ENCODE assay signal across 8 mouse cellular contexts in the genomic region with DNA sequence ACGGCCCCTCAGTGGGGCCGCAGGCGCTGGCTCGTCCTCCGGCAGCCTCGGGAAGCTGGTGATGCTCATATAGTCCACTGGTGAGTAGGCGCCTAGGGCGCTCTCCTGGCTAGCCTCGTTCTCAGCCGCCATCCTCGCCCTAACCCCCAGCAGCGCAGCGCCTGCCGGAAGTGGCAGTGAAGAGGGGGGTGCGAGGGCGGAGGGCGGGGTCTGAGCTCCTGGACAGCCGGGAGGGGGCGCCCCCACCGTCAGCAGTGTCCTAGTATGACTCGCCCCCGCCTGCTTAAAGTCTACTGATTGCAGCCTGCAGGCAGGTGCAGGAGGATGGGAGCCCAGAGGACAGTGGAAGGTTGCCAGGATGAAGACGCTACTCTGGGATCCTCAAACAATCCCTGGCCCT. TPM values are rescaled to one million over a fixed set of nuclear protein-coding genes. Genes with fewer than 3 reads are reported as not detected.
DNase-seq lines count a peak whose midpoint lies in the region; ATAC-seq and TF ChIP-seq lines count a peak whose summit lies in the region.

No protein-coding gene starts in this region.

- ATAC-seq in hindbrain, postnatal 0 days, result peak; percentile 31

- H3K4me1 ChIP-seq in MEL (ENCODE audit: control insufficient read depth in 1 of 2, insufficient read depth in 2 of 2, low read length in 2 of 2), result peaks cover 2 to 3% of the 10 kb centered on the region in 2 experiments; a peak in 3 of 4 replicates
- peaks cover 9% of the 10 kb centered on the region; the same call in 1 of the 2 replicates for H3K4me1 ChIP-seq in hindbrain, postnatal 0 days (ENCODE audit: insufficient read depth, low read length)

- TF ChIP-seq CTCF in MEL (IDR thresholded peaks at IDR 0.05 in 2 of 3, conservative IDR thresholded peaks at IDR 0.05 in 1 of 3; ENCODE audit: control insufficient read depth in 1 of 3, insufficient read depth in 1 of 3, low read depth in 2 of 3, low read length in 3 of 3, poor library complexity in 1 of 3, severe bottlenecking in 1 of 3), result peak; percentile 21 to 77 (median 58); a peak in 5 of 6 replicates
- TF ChIP-seq CTCF in hindbrain, postnatal 0 days (IDR thresholded peaks at IDR 0.05; ENCODE audit: low read depth), result peak; percentile 59

- peaks cover 2% of the 10 kb centered on the region; the same call in 1 of the 2 replicates for H3K79me2 ChIP-seq in MEL (ENCODE audit: control insufficient read depth, insufficient read depth, low read length, poor library complexity)

- TF ChIP-seq POLR2A in MEL (IDR thresholded peaks at IDR 0.05; ENCODE audit: control insufficient read depth in 1 of 2, insufficient read depth in 1 of 2, low read depth in 1 of 2, low read length in 2 of 2, poor library complexity in 1 of 2), result no peak

- no peak for TF ChIP-seq EP300 in MEL (IDR thresholded peaks at IDR 0.05; ENCODE audit: low read depth in 1 of 2, low read length in 2 of 2)

- under 1% methylated on average over 22 of the region's 23 CpGs for WGBS in hindbrain, postnatal 0 days

- H3K4me3 ChIP-seq in MEL (ENCODE audit: control insufficient read depth in 1 of 2, insufficient read depth in 1 of 2, low read depth in 2 of 2, low read length in 2 of 2), result 0 out of 4 replicates have a peak overlapping the region, but pooled peaks of 1 of the 2 experiments have one; percentile 6
- H3K4me3 ChIP-seq in hindbrain, postnatal 0 days (ENCODE audit: low read length), result peak overlapping the region; percentile 75

- H3K9ac ChIP-seq in MEL (ENCODE audit: control insufficient read depth, low read depth, low read length, poor library complexity, severe bottlenecking), result 0 out of 2 replicates have a peak overlapping the region, but pooled peaks have one; percentile 26
- H3K9ac ChIP-seq in hindbrain, postnatal 0 days (replicated peaks; ENCODE audit: low read length), result peak overlapping the region; percentile 83

- no peaks in the 10 kb centered on the region; a peak in 1 of 4 replicates for H3K27me3 ChIP-seq in MEL (ENCODE audit: control insufficient read depth in 1 of 2, insufficient read depth in 2 of 2, low read length in 2 of 2)
- no peaks in the 10 kb centered on the region for H3K27me3 ChIP-seq in hindbrain, postnatal 0 days (ENCODE audit: insufficient read depth, low read length)

- peak overlapping the region; percentile 81 for H3K4me2 ChIP-seq in hindbrain, postnatal 0 days (ENCODE audit: low read depth, low read length)

- peaks cover 0 to 2% of the 10 kb centered on the region in 2 experiments; a peak in 1 of 4 replicates for H3K36me3 ChIP-seq in MEL (ENCODE audit: control insufficient read depth in 1 of 2, insufficient read depth in 2 of 2, low read length in 2 of 2)
- no peaks in the 10 kb centered on the region for H3K36me3 ChIP-seq in hindbrain, postnatal 0 days (ENCODE audit: insufficient read depth, low read length)

- peak; percentile 62 for DNase-seq in MEL (ENCODE audit: low read depth, low spot score)
- peak; percentile 93 for DNase-seq in cerebellum, postnatal 14 days
- peak; percentile 70 to 72 for DNase-seq in gastrocnemius, adult 8-10 months (ENCODE audit: low spot score in 2 of 2)
- peak; percentile 86 for DNase-seq in hindbrain, postnatal 0 days (ENCODE audit: low spot score)
- DNase-seq in left cerebral cortex, adult 18-20 months (ENCODE audit: low spot score in 2 of 2), result peak; percentile 91 to 93
- peak; percentile 68 for DNase-seq in lung, postnatal 25 days (ENCODE audit: low spot score)
- DNase-seq in retina, embryonic 14.5 days (ENCODE audit: low spot score), result peak; percentile 76
- peak; percentile 96 for DNase-seq in thymus, postnatal 14 days

- TF ChIP-seq RAD21 in MEL (IDR thresholded peaks at IDR 0.05; ENCODE audit: low read depth, low read length), result peak; percentile 9

- H3K27ac ChIP-seq in MEL (ENCODE audit: control insufficient read depth, low read depth, low read length), result no peak overlapping the region
- peak overlapping the region; percentile 85 for H3K27ac ChIP-seq in hindbrain, postnatal 0 days

- no peaks in the 10 kb centered on the region for H3K9me3 ChIP-seq in MEL (replicated peaks; ENCODE audit: insufficient read depth, low read length)
- no peaks in the 10 kb centered on the region for H3K9me3 ChIP-seq in hindbrain, postnatal 0 days (ENCODE audit: low read length)

TF ChIP-seq in MEL, 35 proteins besides CTCF, POLR2A, EP300 and RAD21:
- TF ChIP-seq JUND (IDR thresholded peaks at IDR 0.05; ENCODE audit: low read depth, low read length), result no peak
- no peak for TF ChIP-seq MAX (IDR thresholded peaks at IDR 0.05; ENCODE audit: low read length)
- TF ChIP-seq ZKSCAN1 (IDR thresholded peaks at IDR 0.05; ENCODE audit: low read depth, low read length), result no peak
- TF ChIP-seq CHD2 (IDR thresholded peaks at IDR 0.05; ENCODE audit: low read length), result no peak
- peak; percentile 37 for TF ChIP-seq ZC3H11A (IDR thresholded peaks at IDR 0.05; ENCODE audit: low read depth, low read length)
- no peak for TF ChIP-seq ZNF384 (IDR thresholded peaks at IDR 0.05; ENCODE audit: low read depth, low read length)
- peak; percentile 56 for TF ChIP-seq SMC3 (IDR thresholded peaks at IDR 0.05; ENCODE audit: low read depth, low read length)
- no peak for TF ChIP-seq CHD1 (IDR thresholded peaks at IDR 0.05; ENCODE audit: low read depth, low read length)
- no peak for TF ChIP-seq KAT2A (conservative IDR thresholded peaks at IDR 0.05; ENCODE audit: low read depth, low read length)
- TF ChIP-seq E2F4 (IDR thresholded peaks at IDR 0.05; ENCODE audit: borderline replicate concordance, low read depth, low read length), result no peak
- TF ChIP-seq TBP (IDR thresholded peaks at IDR 0.05; ENCODE audit: low read depth, low read length), result no peak
- TF ChIP-seq MAZ (IDR thresholded peaks at IDR 0.05; ENCODE audit: low read depth, low read length), result peak; percentile 43; the same call in 1 of the 2 replicates
- no peak for TF ChIP-seq GABPA (IDR thresholded peaks at IDR 0.05; ENCODE audit: low read depth, low read length)
- no peak for TF ChIP-seq TAL1 (IDR thresholded peaks at IDR 0.05; ENCODE audit: low read length)
- TF ChIP-seq MYB (IDR thresholded peaks at IDR 0.05; ENCODE audit: low read depth, low read length), result no peak
- no peak for TF ChIP-seq POLR2AphosphoS5 (IDR thresholded peaks at IDR 0.05; ENCODE audit: borderline replicate concordance, low read depth, low read length)
- TF ChIP-seq BHLHE40 (IDR thresholded peaks at IDR 0.05; ENCODE audit: borderline replicate concordance, low read depth, low read length), result no peak
- no peak for TF ChIP-seq ZMIZ1 (IDR thresholded peaks at IDR 0.05; ENCODE audit: low read depth, low read length)
- no peak for TF ChIP-seq HCFC1 (IDR thresholded peaks at IDR 0.05; ENCODE audit: low read depth, low read length)
- TF ChIP-seq MEF2A (IDR thresholded peaks at IDR 0.05; ENCODE audit: extremely low read depth, insufficient replicate concordance, low read depth, low read length, poor library complexity, severe bottlenecking), result no peak
- TF ChIP-seq GATA1 (IDR thresholded peaks at IDR 0.05; ENCODE audit: low read depth, low read length), result no peak
- TF ChIP-seq MXI1 (IDR thresholded peaks at IDR 0.05; ENCODE audit: low read depth, low read length), result no peak
- TF ChIP-seq TCF12 (IDR thresholded peaks at IDR 0.05; ENCODE audit: low read depth, low read length), result no peak
- TF ChIP-seq SIN3A (IDR thresholded peaks at IDR 0.05; ENCODE audit: low read length), result no peak
- TF ChIP-seq USF2 (IDR thresholded peaks at IDR 0.05; ENCODE audit: borderline replicate concordance in 1 of 2, insufficient read depth in 1 of 2, low read depth in 1 of 2, low read length in 2 of 2), result no peak
- TF ChIP-seq RCOR1 (IDR thresholded peaks at IDR 0.05; ENCODE audit: low read depth, low read length), result no peak
- TF ChIP-seq ETS1 (IDR thresholded peaks at IDR 0.05; ENCODE audit: low read depth, low read length), result no peak
- TF ChIP-seq POLR2AphosphoS2 (IDR thresholded peaks at IDR 0.05; ENCODE audit: low read length), result no peak
- TF ChIP-seq MYC (IDR thresholded peaks at IDR 0.05; ENCODE audit: low read depth, low read length), result no peak
- peak; percentile 8; the same call in 1 of the 2 replicates for TF ChIP-seq ELF1 (IDR thresholded peaks at IDR 0.05; ENCODE audit: low read depth, low read length)
- no peak for TF ChIP-seq UBTF (IDR thresholded peaks at IDR 0.05; ENCODE audit: borderline replicate concordance, insufficient read depth, low read depth, low read length)
- no peak for TF ChIP-seq NRF1 (IDR thresholded peaks at IDR 0.05; ENCODE audit: insufficient read depth, low read depth, low read length, poor library complexity, severe bottlenecking)

RNA-seq across cellular contexts. Expression of a gene that starts 3.1 kb away (rescaled TPM):
- total RNA-seq in MEL (2012; rRNA removed), result 2.9 and 5.4 TPM in 2 replicates
- polyA plus RNA-seq in MEL (2012; ENCODE audit: insufficient read depth in 1 of 2, insufficient read length in 2 of 2, low read depth in 1 of 2, low replicate concordance in 2 of 2, missing spikeins in 1 of 2), result 10 to 100 TPM in 1 of 2 experiments, not detected in 1; 11.0 TPM
- 10 to 100 TPM; 25.7 to 34.5 (median 30.1) TPM for total RNA-seq in gastrocnemius, adult 8-10 months (2022)
- total RNA-seq in hindbrain, postnatal 0 days (2014; rRNA removed), result 40.0 and 42.7 TPM in 2 replicates
- polyA plus RNA-seq in hindbrain, postnatal 0 days (2015; fragmentation: Nextera tagmentation; extraction: Ambion mirVana), result 23.7 and 27.5 TPM in 2 replicates
- total RNA-seq in left cerebral cortex, adult 18-20 months (2021), result 10 to 100 TPM; 47.3 to 57.0 TPM

RNA-seq across cellular contexts. Expression of a gene that starts 3.4 kb away (rescaled TPM):
- total RNA-seq in MEL (2012; rRNA removed), result 1.3 and 1.8 TPM in 2 replicates
- 1 to 10 TPM in 1 of 2 experiments, not detected in 1; 2.1 TPM for polyA plus RNA-seq in MEL (2012; ENCODE audit: insufficient read depth in 1 of 2, insufficient read length in 2 of 2, low read depth in 1 of 2, low replicate concordance in 2 of 2, missing spikeins in 1 of 2)
- total RNA-seq in gastrocnemius, adult 8-10 months (2022), result 1 to 10 TPM in 2 of 4 experiments, under 1 TPM in 2; 0.75 to 1.4 (median 1.1) TPM
- 201 and 255 TPM in 2 replicates for total RNA-seq in hindbrain, postnatal 0 days (2014; rRNA removed)
- 97.5 and 104 TPM in 2 replicates for polyA plus RNA-seq in hindbrain, postnatal 0 days (2015; fragmentation: Nextera tagmentation; extraction: Ambion mirVana)
- total RNA-seq in left cerebral cortex, adult 18-20 months (2021), result 100 to 1,000 TPM; 114 to 127 TPM

RNA-seq across cellular contexts. Expression of a gene that starts 41.0 kb away (rescaled TPM):
- total RNA-seq in MEL (2012; rRNA removed), result 4.0 and 5.2 TPM in 2 replicates
- polyA plus RNA-seq in MEL (2012; ENCODE audit: insufficient read depth in 1 of 2, insufficient read length in 2 of 2, low read depth in 1 of 2, low replicate concordance in 2 of 2, missing spikeins in 1 of 2), result 10 to 100 TPM in 1 of 2 experiments, not detected in 1; 29.7 TPM
- total RNA-seq in gastrocnemius, adult 8-10 months (2022), result 10 to 100 TPM; 11.4 to 13.3 (median 12.8) TPM
- total RNA-seq in hindbrain, postnatal 0 days (2014; rRNA removed), result 29.7 and 43.4 TPM in 2 replicates
- polyA plus RNA-seq in hindbrain, postnatal 0 days (2015; fragmentation: Nextera tagmentation; extraction: Ambion mirVana), result 25.7 TPM in 2 replicates
- 10 to 100 TPM; 57.9 to 63.8 TPM for total RNA-seq in left cerebral cortex, adult 18-20 months (2021)

Comparison
In these comparisons a context has a peak if more than half of its experiments do, and no peak if none do; other contexts are left out.
1. RNA of a gene that starts 3.4 kb away (total RNA-seq): 201 to 255 TPM in hindbrain, postnatal 0 days and 114 to 127 TPM in left cerebral cortex, adult 18-20 months; 1.3 to 1.8 TPM in MEL and 0.75 to 1.4 TPM in gastrocnemius, adult 8-10 months; every median in the first group is over 10 times any median in the second.
2. Peak in every context shown above with its lines, with median percentiles within 50 percentile points of each other: DNase-seq.